Mouse (Mus musculus): Measurements from ENCODE around the gene Rgl2.
"Not testable (repeated sequence)": the region's sequence is repeated elsewhere in the genome, so short reads cannot be mapped to it uniquely, and the experiment has no call there.

Rgl2 gene

DNA sequence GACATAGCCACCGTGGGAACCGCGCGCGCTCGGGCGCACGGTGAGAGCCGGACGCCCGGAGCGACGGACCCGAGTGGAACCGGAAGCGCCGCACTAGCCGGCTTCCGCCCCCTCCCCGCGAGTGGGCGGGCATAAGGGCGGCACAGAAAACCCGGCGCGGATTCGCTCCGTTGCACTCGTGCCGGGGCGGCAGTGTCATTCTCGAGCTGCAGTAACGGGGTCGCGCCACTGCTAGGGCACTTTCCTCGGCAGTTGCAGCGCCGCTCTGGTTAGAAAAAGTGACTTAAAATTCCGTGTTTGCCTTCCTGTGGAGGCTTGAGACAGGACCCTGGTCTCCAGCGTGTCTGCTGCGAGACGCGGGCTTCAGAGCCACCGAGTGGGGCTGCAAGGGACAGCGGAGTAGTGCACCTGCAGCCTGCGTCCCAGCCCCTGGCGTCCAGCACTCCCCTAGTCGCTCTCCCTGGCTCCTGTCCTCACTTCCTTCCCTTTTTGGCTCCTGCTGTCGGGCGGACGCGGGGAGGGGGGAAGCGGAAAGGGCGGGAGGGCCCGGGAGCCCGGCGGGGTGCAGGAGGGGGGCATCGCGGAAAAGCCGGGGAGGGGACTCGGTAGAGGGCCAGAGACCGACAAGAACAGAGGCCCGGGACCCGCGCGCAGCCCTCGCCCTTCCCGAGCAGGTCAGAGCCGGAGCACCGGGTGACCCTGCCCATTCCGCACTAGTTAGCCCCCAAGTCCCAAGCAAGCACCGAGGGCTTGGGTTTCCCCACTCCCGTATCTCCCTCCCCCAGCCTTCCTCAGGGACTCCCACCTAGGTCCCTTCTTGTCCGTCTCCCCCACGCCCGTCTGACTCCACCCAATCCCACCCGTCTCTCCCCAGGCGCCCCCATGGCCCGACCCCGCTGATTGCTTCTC lies at the start of gene Rgl2:
Gene Rgl2, plus strand, starts transcription at position 173 of the 909 bp plus-strand sequence.
- DNase-seq (ENCODE audit: low spot score): peak; percentile 95

- not testable (repeated sequence) for DNase-seq (ENCODE audit: low spot score)
Observed at GRCm38 (mm10) chr17:33884320-33884719, 45.0 kb upstream of the Rgl2 start.

DNA sequence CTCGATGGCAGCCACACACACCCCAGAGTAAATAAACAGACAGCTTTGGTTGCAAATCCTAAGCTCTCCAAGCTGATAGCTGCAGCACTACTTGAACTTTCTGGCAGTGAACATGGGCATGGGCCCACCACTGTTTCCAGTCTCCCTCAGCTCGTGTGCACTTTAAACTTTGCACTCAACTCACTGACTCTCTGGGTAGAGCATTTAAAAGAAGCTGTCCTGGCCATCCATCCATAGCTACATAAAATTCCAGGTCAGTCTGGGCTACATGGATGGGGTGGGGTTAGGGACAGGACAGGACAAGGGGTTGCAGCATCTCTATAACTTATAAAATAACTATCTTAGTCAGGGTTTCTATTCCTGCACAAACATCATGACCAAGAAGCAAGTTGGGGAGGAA lies 41.5 kb upstream of the Rgl2 start:
- not testable (repeated sequence) for DNase-seq (ENCODE audit: low spot score)

- DNase-seq (ENCODE audit: low spot score): not testable (repeated sequence)
Observed at GRCm38 (mm10) chr17:33888230-33888629, 41.1 kb upstream of the Rgl2 start.

DNA sequence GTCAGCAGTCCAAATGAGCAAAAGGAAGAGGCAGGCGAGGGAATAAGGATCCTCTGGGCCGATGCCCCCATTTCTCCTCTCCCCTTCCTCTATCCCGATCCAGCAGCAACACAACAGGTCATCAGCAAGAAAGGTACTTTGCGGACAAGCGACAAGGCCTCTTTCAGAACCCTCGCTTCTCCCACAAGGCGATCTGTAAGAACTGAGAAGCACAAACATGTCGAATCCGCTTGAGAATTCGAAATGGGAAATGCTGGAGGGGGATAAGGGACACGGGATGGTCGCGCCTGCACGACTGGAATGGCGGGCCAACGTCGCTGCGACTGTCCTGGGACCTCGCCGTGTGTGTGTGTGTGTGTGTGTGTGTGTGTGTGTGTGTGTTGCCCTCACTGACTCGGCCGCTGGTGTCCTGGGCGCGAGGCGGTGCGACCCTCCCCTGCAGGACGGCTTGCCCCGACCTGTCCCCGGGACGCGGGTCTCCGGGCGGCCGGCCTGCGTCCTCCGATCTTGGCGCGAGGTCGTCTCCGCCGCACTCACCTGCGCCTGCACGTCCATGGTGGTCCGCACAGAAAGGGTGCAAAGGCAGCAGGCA lies 39.3 kb upstream of the Rgl2 start:
- not testable (repeated sequence) for DNase-seq (ENCODE audit: low spot score)

DNA sequence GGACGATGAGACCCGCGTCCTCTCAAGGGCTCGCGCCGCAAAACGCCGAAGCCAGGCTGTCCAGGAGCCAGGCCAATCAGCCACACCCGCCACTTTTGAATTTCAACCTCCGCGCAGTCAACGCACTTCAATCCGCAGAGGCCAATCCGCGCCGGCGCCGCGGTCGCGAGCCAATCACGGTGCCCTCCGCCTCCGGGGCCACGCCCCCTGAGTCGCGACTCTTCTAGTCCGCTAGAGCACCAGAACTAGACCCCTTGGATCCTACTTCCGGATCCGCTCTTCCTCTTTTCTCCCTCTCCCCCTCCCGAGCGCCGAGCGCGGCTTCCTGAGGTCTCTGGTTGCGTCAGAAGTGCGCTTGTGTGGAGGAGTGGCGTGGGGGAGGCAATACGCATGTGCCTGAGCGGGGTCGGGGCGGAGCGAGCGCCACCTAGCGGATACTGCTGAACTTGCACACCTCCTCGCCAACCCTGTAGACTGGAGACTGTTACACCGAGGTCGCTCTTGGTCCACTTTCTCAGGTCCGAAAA lies 38.7 kb upstream of the Rgl2 start, which contains the start of gene Kifc1:
Gene Kifc1, minus strand, starts transcription at position 129 of the 527 bp plus-strand sequence.
- DNase-seq (ENCODE audit: low spot score): peak; percentile 99

DNA sequence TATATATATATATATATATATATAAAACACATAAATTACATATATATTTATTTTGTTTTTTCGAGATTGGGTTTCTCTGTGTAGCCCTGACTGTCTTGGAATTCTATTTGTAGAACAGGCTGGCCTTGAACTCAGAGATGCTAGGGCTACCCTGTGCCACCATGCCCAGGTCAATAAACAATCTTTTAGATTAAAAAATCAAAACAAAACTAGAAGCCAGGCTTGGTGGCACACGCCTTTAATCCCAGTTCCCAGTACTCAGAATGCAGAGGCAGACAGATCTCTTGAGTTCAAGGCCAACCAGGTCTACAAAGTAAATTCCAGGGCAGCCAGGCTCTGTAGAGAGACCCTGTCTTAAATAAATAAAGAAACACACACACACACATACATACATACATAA lies 38.0 kb upstream of the Rgl2 start:
- DNase-seq (ENCODE audit: low spot score): no peak

DNA sequence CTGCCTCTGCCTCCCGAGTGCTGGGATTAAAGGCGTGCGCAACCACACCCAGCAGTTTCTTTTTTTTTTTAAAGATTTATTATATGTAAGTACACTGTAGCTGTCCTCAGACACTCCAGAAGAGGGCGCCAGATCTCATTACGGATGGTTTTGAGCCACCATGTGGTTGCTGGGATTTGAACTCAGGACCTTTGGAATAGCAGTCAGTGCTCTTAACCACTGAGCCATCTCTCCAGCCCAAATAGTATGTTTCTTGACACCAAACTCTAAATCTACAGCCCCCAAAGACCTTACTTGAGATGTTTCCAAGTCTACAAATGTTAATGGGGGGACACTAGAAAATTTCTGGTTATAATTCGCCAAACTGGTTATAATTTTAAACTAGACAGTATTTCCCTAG lies 37.5 kb upstream of the Rgl2 start:
- DNase-seq (ENCODE audit: low spot score): not testable (repeated sequence)

- no peak for DNase-seq (ENCODE audit: low spot score)
Observed at GRCm38 (mm10) chr17:33892429-33892828, 36.9 kb upstream of the Rgl2 start.

- not testable (repeated sequence) for DNase-seq (ENCODE audit: low spot score)
Observed at GRCm38 (mm10) chr17:33893011-33893410, 36.3 kb upstream of the Rgl2 start.

DNA sequence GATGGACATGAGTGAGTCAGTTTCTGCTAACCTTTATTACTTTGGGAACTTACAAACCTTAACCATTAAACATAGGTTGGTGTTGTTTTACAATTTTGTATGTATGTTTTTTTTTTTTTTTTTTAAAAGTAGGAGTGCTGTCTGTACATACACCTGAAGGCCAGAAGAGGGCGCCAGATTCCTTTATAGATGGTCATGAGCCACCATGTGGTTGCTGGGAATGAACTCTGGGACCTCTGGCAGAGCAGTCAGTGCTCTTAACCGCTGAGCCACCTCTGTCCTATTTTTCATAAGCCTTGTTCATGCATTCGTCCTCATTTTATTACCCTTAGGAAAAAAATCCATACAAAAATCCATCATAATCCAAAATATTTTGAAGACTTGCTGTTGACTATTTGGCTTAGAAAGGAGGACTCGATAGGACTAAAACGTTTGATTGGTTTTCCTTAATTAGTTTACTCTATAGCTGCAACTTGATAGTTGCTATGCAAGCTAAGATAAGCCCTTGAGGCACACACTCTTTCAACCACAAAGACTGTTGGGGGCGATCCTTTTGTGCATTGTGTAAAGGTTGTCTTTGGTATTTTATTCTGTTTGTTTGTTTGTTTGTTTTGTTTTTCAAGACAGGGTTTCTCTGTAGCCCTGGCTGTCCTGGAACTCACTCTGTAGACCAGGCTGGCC lies 32.1 kb upstream of the Rgl2 start:
- no peak for DNase-seq (ENCODE audit: low spot score)

DNA sequence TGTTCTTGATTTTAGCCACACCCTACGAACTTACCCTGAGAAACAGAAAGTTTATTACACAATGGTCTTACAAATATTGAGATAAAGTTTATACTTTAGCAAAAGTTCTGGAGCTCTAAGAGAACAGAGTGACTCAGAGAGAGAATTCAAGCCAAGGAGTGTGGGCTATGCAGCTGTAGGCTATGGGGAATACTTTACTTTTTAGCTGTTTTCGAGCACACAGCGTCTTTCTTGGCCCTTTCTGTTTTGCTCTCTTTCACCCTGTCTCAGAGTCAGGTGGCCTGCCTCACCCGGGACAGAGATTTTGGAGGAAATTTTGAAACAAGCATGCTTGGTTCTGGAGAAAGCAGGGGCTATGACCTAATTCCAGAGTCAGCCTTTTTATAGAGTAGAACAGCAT lies 31.1 kb upstream of the Rgl2 start:
- DNase-seq (ENCODE audit: low spot score): not testable (repeated sequence)

DNA sequence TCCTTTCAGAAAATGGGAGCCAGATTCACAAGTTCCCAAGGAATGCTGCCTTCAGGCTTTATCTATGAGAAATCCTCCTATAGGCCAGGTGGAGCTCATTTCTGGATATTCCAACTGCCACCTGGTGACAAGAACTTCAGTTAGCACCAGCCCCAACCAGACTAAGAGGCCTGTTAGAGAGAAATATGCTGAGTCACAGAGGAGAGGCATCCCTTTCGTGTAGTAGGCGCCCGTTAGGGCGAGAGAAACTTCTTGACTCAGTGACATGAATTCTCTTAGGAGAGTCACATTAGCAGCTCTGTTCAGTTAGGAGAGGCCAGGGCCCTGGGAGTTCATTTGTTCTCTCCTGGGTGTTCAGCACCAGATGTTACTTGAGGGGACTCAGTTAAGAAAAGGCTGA lies 29.7 kb upstream of the Rgl2 start:
- DNase-seq (ENCODE audit: low spot score): no peak

DNA sequence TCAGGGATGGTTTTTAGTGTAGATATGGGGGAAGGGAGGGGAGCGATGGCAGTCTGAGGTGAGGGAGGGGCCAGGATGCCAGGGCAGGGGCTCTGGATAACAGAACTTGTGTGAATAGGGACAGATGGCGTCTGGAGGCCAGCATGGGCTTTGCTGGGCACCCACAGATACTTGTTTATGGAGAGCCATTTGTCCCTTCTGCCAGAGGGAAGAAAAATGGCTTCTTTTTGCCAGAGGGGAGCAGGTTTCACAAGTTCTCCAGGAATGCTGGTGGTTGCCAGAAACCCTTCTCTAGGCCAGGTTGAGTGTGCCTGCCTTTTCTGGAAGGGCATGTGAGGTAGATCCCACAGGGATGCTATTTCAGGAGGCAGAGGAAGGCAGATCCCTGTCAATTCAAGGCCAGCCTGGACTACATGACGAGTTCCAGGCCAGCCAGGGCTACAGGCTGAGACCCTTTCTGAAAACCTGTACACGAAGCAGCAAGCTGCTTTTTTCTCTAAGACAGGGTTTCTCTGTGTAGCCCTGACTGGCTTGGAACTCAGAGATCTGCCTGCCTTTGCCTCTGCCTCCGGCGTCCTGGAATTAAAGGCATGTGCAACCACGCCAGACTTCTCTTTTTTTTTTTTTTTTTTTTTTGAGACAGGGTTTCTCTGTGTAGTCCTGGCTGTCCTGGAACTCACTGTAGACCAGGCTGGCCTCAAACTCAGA lies 28.9 kb upstream of the Rgl2 start:
- DNase-seq (ENCODE audit: low spot score): no peak

- no peak for DNase-seq (ENCODE audit: low spot score)
Observed at GRCm38 (mm10) chr17:33900989-33901314, 28.4 kb upstream of the Rgl2 start.

DNA sequence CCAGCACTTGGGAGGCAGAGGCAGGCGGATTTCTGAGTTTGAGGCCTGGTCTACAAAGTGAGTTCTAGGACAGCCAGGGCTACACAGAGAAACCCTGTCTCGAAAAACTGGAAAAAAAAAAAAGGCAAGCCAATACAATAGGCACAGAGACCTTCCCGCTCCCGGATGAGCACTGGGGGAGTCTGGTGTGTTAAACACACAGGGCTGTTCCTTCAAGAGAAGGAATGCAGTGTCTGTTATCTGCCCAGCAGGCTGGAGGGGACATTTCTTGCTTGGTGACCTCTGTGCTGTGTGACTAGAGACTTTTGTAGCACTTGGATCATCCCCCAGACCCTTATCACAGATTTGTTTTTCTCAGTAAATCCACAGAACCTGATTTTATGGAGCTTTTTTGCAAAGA lies 27.7 kb upstream of the Rgl2 start:
- DNase-seq (ENCODE audit: low spot score): no peak

DNA sequence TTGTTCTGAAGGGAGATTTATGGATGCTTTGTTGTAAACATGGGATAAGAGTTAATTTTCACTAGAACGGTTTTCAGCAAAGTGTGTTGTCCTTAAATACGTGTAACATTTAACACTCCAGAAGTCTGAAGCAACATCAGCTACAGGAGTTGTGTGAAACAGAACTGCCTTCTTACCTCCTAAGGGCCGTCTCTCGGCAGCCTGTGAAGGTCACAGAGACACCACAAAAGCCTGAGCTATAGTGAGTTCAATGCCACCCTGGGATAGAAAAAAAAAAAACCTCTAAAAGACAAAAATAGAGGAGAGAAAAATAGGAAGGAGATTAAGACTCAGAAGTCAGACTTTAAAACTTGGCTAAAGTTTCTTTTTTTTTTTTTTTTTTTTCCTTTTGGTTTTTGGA lies 27.3 kb upstream of the Rgl2 start:
- no peak for DNase-seq (ENCODE audit: low spot score)

GRCm38 (mm10) chr17:33902491-33902890 lies 26.9 kb upstream of the Rgl2 start:
- DNase-seq (ENCODE audit: low spot score): no peak

GRCm38 (mm10) chr17:33903911-33904651 lies 25.3 kb upstream of the Rgl2 start:
- not testable (repeated sequence) for DNase-seq (ENCODE audit: low spot score)

- DNase-seq (ENCODE audit: low spot score): not testable (repeated sequence)
Observed at GRCm38 (mm10) chr17:33904835-33905234, 24.5 kb upstream of the Rgl2 start, which contains the start of gene Platr17. TSS of gene Platr17 (plus strand) at chr17:33905135.
